Mouse (Mus musculus): ENCODE results near the gene Pawr.

- no peak for TF ChIP-seq EP300 (IDR thresholded peaks at IDR 0.05; ENCODE audit: low read depth)
- no peak for TF ChIP-seq CTCF (IDR thresholded peaks at IDR 0.05; ENCODE audit: low read depth)
Measured at GRCm38 (mm10) chr10:108372258-108372657, 40.3 kb downstream of the Pawr start.

All from heart, postnatal 0 days (tissue).